In the genomic region with DNA sequence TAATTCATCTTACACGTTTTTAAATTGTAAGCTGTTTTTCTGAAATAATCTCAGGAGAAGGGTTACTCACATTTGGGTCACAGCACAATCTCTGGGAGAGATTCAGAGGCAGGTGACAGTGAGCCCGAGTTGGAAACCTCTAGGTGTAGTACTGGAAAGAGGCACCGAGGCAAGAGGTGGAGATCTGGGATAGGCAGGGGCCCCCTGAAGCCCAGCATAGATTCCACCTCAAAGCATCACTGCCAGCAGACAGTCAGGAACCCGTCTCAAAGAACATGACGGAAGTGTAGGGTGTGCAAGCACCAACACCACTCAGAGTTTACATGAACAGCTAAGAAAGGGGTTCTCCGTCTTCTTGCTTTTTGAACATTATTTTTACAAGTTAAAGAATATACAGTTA, we compare ENCODE assay signal across 9 mouse cellular contexts.
A peak's percentile ranks its signal among the peaks of the same experiment; 100 is the strongest.
DNase-seq lines count a peak whose midpoint lies in the region; ATAC-seq lines count a peak whose summit lies in the region.
"Had no signal": no experiment of that assay in that cellular context is flagged by ENCODE, and none has a peak within 500 bp of the region (broad histone marks: within the 10 kb centered on the region; RNA-seq: fewer than 3 reads in every experiment).

No protein-coding gene starts in this region.

- DNase-seq in intestine, embryonic 14.5 days (ENCODE audit: low spot score): no peak
- DNase-seq in embryonic facial prominence, embryonic 11.5 days (ENCODE audit: low spot score): no peak
- no peak for DNase-seq in thymus, postnatal 14 days
- no peak for DNase-seq in urinary bladder, postnatal 36 days (ENCODE audit: low spot score in 2 of 2)
- DNase-seq: adrenal gland, adult 8-10 months; lung, postnatal 10 days had no signal

- peaks cover 23% of the 10 kb centered on the region for H3K4me1 ChIP-seq in intestine, embryonic 14.5 days (replicated peaks; ENCODE audit: control insufficient read depth, insufficient read depth, low read length)
- H3K4me1 ChIP-seq in intestine, embryonic 15.5 days (replicated peaks): 0 out of 2 replicates have a peak, but pooled peaks cover 7% of the 10 kb centered on the region
- no peaks in the 10 kb centered on the region for H3K4me1 ChIP-seq in embryonic facial prominence, embryonic 11.5 days (ENCODE audit: control insufficient read depth, insufficient read depth, low read length)
- peaks cover 37% of the 10 kb centered on the region for H3K4me1 ChIP-seq in forebrain, embryonic 13.5 days
- peaks cover 30% of the 10 kb centered on the region for H3K4me1 ChIP-seq in midbrain, embryonic 12.5 days

- peak overlapping the region; percentile 63 for H3K4me2 ChIP-seq in intestine, embryonic 14.5 days (ENCODE audit: low read length)
- no peak overlapping the region; the same call in 1 of the 2 replicates for H3K4me2 ChIP-seq in intestine, embryonic 15.5 days (replicated peaks)
- H3K4me2 ChIP-seq in embryonic facial prominence, embryonic 11.5 days (ENCODE audit: low read depth, low read length): peak overlapping the region; percentile 57; the same call in 1 of the 2 replicates
- H3K4me2 ChIP-seq in forebrain, embryonic 13.5 days: peak overlapping the region; percentile 66
- H3K4me2 ChIP-seq in midbrain, embryonic 12.5 days (replicated peaks): peak overlapping the region; percentile 61

- no peaks in the 10 kb centered on the region for H3K27me3 ChIP-seq in intestine, embryonic 14.5 days (replicated peaks; ENCODE audit: control insufficient read depth, insufficient read depth, low read length)
- no peaks in the 10 kb centered on the region for H3K27me3 ChIP-seq in intestine, embryonic 15.5 days (replicated peaks)
- H3K27me3 ChIP-seq in embryonic facial prominence, embryonic 11.5 days (ENCODE audit: control insufficient read depth, insufficient read depth, low read length): no peaks in the 10 kb centered on the region
- no peaks in the 10 kb centered on the region for H3K27me3 ChIP-seq in forebrain, embryonic 13.5 days
- no peaks in the 10 kb centered on the region for H3K27me3 ChIP-seq in midbrain, embryonic 12.5 days

- no peaks in the 10 kb centered on the region for H3K9me3 ChIP-seq in intestine, embryonic 14.5 days (ENCODE audit: control insufficient read depth, low read length)
- no peaks in the 10 kb centered on the region for H3K9me3 ChIP-seq in intestine, embryonic 15.5 days
- H3K9me3 ChIP-seq in embryonic facial prominence, embryonic 11.5 days (replicated peaks; ENCODE audit: control insufficient read depth, low read length): no peaks in the 10 kb centered on the region
- H3K9me3 ChIP-seq in forebrain, embryonic 13.5 days (replicated peaks): no peaks in the 10 kb centered on the region
- no peaks in the 10 kb centered on the region for H3K9me3 ChIP-seq in midbrain, embryonic 12.5 days

- no peak for ATAC-seq in intestine, embryonic 14.5 days (replicated peaks; ENCODE audit: low FRiP score, low TSS enrichment, low read depth)
- ATAC-seq in intestine, embryonic 15.5 days: no peak
- ATAC-seq in embryonic facial prominence, embryonic 11.5 days (replicated peaks; ENCODE audit: insufficient number of reproducible peaks, low FRiP score, low TSS enrichment, low read depth): no peak
- 0 out of 2 replicates have a peak, but pooled peaks have one; percentile 7 for ATAC-seq in forebrain, embryonic 13.5 days
- peak; percentile 35; the same call in 1 of the 2 replicates for ATAC-seq in midbrain, embryonic 12.5 days (ENCODE audit: low FRiP score, low read depth)

- no peak overlapping the region for H3K4me3 ChIP-seq in intestine, embryonic 14.5 days (ENCODE audit: low read depth, low read length)
- H3K4me3 ChIP-seq in intestine, embryonic 15.5 days (replicated peaks): no peak overlapping the region
- H3K4me3 ChIP-seq in embryonic facial prominence, embryonic 11.5 days (ENCODE audit: low read depth, low read length): no peak overlapping the region
- H3K4me3 ChIP-seq in forebrain, embryonic 13.5 days: no peak overlapping the region
- no peak overlapping the region; the same call in 1 of the 2 replicates for H3K4me3 ChIP-seq in midbrain, embryonic 12.5 days

- H3K27ac ChIP-seq in intestine, embryonic 14.5 days (ENCODE audit: low read depth): no peak overlapping the region
- H3K27ac ChIP-seq in intestine, embryonic 15.5 days: no peak overlapping the region
- no peak overlapping the region for H3K27ac ChIP-seq in embryonic facial prominence, embryonic 11.5 days (replicated peaks; ENCODE audit: low read depth, low read length)
- H3K27ac ChIP-seq in forebrain, embryonic 13.5 days: peak overlapping the region; percentile 87
- H3K27ac ChIP-seq in midbrain, embryonic 12.5 days (replicated peaks): peak overlapping the region; percentile 67; the same call in 1 of the 2 replicates

- no peaks in the 10 kb centered on the region for H3K36me3 ChIP-seq in intestine, embryonic 14.5 days (ENCODE audit: control insufficient read depth, insufficient read depth, low read length)
- no peaks in the 10 kb centered on the region for H3K36me3 ChIP-seq in intestine, embryonic 15.5 days
- no peaks in the 10 kb centered on the region for H3K36me3 ChIP-seq in embryonic facial prominence, embryonic 11.5 days (replicated peaks; ENCODE audit: control insufficient read depth, insufficient read depth, low read depth, low read length)
- H3K36me3 ChIP-seq in forebrain, embryonic 13.5 days (ENCODE audit: poor library complexity, severe bottlenecking): no peaks in the 10 kb centered on the region
- H3K36me3 ChIP-seq in midbrain, embryonic 12.5 days: no peaks in the 10 kb centered on the region

- WGBS in intestine, embryonic 14.5 days: 50% methylated on average over 6 of the region's 6 CpGs
- WGBS in intestine, embryonic 15.5 days: 51% methylated on average over 6 of the region's 6 CpGs
- WGBS in embryonic facial prominence, embryonic 11.5 days: 21% methylated on average over 6 of the region's 6 CpGs
- 37% methylated on average over 6 of the region's 6 CpGs for WGBS in forebrain, embryonic 13.5 days
- 32% methylated on average over 6 of the region's 6 CpGs for WGBS in midbrain, embryonic 12.5 days

- H3K9ac ChIP-seq in intestine, embryonic 14.5 days (ENCODE audit: low read length): no peak overlapping the region
- no peak overlapping the region for H3K9ac ChIP-seq in intestine, embryonic 15.5 days
- H3K9ac ChIP-seq in embryonic facial prominence, embryonic 11.5 days (replicated peaks; ENCODE audit: low read length): no peak overlapping the region
- peak overlapping the region; percentile 63; the same call in 1 of the 2 replicates for H3K9ac ChIP-seq in forebrain, embryonic 13.5 days
- no peak overlapping the region for H3K9ac ChIP-seq in midbrain, embryonic 12.5 days (replicated peaks)

Comparison
In these comparisons a context has a peak if more than half of its experiments do, and no peak if none do; other contexts are left out.
1. ATAC-seq: peak in forebrain, embryonic 13.5 days (single experiment) and midbrain, embryonic 12.5 days (single experiment); none in intestine, embryonic 14.5 days (single experiment), intestine, embryonic 15.5 days (single experiment) and embryonic facial prominence, embryonic 11.5 days (single experiment).
2. H3K27ac ChIP-seq: peak in forebrain, embryonic 13.5 days (single experiment) and midbrain, embryonic 12.5 days (single experiment); none in intestine, embryonic 14.5 days (single experiment), intestine, embryonic 15.5 days (single experiment) and embryonic facial prominence, embryonic 11.5 days (single experiment).